Mouse (Mus musculus) bone marrow, adult 2 months (tissue): ENCODE measurements around the gene Hbp1.

ENCODE experiments used
- CTCF ChIP-seq: fragments of 200-500 bp; IDR thresholded peaks from 2 replicates; pipeline ENCODE4 v1.5.1; 2011; ENCODE audit warnings: low read length, control low read depth; ENCODE audit not compliant: control insufficient read depth, insufficient read depth
- POLR2A ChIP-seq: fragments of 200-500 bp; IDR thresholded peaks from 2 replicates; pipeline ENCODE4 v1.6.1; 2011; ENCODE audit warnings: low read depth, mild to moderate bottlenecking, control low read depth, low read length, borderline replicate concordance; ENCODE audit not compliant: control insufficient read depth

GRCm38 (mm10) chr12:31897456-31897855, 52.9 kb downstream of the Hbp1 start:
- no peak for TF ChIP-seq POLR2A
- TF ChIP-seq CTCF, result no peak
